Mouse (Mus musculus): ENCODE data around the gene 1700029I15Rik.

GRCm38 (mm10) chr2:92402591-92403326 is 20.4 kb downstream of the 1700029I15Rik start:
- TF ChIP-seq CTCF (conservative IDR thresholded peaks at IDR 0.05 in 1 of 2, IDR thresholded peaks at IDR 0.05 in 1 of 2; ENCODE audit: low read depth in 2 of 2, low read length in 2 of 2) = no peak
- no peak for TF ChIP-seq MAFK (IDR thresholded peaks at IDR 0.05; ENCODE audit: insufficient replicate concordance, low read length)
